Mouse (Mus musculus) adrenal gland, adult (tissue): ENCODE results near the gene Fam213a.

Experiments used
- DNase-seq, 2 experiments: peaks; one replicate each; pipeline ENCODE4 v3.0.0; 2022 to 2023; ENCODE audit warnings: low spot score in 1 of 2; ENCODE audit not compliant: inconsistent age in 2 of 2

Gene Fam213a

DNA sequence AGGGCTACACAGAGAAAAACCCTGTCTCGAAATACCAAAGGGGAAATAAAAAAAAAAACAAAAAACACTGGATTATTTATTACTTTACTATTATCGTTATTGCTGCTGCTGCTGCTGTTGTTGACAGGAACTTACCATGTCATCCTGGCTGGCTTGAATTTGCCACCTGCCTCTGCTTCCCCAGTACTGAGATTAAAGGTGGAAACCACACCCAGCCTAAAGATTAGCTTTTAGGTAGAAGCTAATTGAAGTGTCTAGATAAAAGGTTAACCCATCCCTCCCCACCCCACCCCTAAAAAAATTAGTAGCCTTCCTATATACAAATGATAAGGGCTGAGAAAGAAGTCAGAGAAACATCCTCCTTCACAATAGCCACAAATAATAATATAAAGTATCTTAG is 69.8 kb downstream of the Fam213a start:
- DNase-seq = no peak
